Mouse (Mus musculus): Measurements from ENCODE around the gene Pgls. TPM values are rescaled to one million over a fixed set of nuclear protein-coding genes. Genes with fewer than 3 reads are reported as not detected.

Pgls gene
- total RNA-seq, 2 experiments from 2014 or later = 92.0 to 95.5 TPM

DNA sequence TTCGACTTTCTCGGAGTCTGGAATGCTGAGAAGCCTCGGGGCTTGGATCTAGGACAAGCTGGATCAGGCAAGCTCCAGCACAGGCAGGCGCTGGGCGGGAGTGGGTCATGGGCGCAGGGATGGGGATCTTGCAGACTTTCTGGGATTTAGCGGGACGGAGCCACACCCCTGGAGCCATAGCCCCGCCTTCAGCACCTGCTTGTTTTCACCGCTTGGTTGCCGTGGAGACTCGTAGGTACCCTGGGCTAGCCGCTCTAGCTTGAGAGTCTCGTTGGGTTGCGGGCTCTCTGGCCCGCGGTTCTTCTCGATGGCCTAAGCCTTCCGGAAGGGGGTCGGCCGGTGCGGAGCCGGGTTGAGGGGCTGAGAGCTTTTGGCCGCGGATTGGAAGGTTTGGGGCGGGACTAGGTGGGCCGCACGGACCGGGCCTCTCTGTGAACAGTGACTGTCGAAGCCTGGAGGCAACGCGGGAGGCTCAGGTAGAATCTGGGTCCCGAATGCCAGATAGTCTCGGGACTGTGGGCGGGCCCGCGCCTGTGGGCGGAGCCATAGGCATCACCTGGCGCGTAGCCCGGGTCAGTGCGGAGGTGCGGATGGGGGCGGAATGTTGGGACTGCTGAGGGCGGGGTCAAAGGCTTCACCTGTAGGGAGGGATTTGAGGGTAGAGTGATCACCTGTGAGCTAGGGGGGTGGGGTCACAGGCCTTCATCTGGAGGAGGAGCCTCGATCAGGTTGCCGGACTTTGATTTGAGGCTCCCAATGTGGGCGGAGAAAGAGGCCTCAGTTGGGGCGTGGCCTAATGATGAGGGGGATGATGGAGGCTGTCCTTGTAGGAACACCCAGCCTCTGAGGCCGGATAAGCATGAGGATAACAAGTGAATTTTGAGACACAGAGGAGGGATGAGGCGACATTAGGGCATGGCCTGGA is 22.3 kb upstream of the Pgls start:
- DNase-seq = peak; percentile 80

DNA sequence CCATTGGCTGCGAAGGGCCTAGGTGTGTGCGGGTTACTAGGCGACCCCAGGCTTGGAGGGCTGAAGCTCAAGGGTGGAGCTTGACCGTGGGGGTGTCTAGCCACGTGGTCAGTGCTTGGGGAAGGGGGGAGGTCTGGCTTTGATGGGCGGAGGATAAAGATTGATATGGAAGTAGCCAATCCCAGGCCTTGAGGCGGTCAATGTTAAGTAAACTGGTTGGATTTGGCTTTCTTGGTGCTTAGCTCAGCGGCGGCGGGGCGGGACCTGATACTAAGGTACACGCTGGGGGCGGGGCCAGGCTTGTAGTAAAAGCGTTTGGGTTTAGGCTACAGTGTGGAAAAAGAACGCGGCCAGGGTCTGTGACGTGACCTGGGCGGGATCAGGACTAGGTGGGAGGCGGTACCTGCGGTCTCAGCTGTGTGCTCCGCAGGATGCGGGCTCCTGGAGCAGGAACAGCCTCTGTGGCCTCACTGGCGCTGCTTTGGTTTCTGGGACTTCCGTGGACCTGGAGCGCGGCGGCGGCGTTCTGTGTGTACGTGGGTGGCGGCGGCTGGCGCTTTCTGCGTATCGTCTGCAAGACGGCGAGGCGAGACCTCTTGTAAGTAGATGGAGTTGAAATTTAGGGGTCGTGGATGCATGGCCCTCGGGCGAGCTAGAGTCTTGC is 21.6 kb upstream of the Pgls start:
- DNase-seq = peak; percentile 83

DNA sequence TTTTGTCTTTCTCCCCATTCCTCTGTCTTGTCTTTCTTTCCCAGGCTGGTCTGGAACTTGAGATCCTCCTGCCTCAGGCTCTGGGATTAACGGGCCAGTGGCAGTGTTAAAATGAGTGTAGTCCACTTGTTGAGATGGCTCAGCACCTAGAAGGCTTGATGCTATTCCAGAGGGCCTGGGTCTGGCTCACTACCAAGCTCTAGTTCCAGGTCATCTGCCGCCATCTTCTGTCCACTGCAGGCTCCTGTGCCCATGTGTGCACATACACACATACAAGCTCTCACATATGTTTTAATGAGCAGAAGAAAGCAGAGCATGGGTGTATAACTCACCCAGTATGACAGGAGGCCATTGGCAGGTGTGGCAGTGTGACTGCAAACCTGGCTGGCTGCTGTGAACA is 19.9 kb upstream of the Pgls start:
- peak; percentile 10 for DNase-seq

DNA sequence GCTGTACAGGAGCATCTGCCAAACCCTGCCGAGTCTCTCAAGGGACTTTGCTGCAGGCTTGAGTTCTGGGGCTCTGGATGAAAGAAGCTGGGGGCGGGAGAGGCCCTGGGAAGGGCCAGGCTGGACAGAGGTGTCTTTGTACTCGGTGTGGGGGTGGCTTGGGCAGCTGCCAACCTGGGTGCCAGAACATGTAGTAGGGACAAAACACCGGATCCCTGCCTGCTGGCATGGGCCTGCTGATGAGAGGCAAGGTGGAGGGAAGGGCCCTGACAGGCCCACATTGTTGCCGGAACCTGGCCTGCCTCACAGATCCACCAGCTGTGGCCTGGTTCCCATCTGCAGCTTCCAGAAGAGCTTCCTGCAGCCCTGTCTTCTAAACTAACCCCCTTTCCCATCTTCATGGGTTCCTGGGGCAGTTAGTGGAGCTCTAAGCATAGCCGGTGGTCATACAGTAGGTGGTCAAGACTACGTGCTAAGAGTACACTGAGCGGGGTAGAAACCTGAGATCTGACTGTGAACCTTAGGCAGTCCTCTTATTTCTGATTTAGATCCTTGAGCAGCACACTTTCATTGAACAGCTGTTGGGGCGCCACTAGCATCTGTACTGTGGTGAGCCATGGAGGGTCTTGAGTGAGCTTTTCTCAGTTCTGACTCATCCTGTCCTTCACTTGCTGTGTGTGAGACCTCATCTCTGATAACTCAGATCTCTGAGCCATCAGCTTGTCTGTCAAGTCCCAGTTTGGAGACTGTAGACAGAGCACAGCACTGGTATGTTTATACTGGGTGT is 18.9 kb upstream of the Pgls start:
- DNase-seq = peak; percentile 80

DNA sequence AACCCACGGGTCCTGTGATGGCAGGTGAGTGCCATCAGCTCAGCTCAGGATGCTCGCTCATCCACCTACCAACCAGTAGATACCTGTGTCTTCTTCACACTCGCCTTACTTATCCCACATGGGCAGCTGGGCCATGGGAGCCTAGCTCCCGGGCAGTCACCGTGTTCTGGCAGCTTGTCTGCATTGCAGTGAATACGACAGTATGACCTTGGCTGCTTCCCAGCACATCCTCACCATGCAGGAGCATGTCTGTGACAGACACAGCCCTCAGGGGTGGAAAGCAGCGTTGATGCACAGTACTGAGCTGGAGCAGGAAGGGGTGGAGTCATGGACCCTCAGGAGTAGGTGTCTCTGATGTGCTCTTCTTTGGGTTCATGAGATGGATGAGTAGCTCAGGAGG is 17.6 kb upstream of the Pgls start:
- DNase-seq = peak; percentile 37

DNA sequence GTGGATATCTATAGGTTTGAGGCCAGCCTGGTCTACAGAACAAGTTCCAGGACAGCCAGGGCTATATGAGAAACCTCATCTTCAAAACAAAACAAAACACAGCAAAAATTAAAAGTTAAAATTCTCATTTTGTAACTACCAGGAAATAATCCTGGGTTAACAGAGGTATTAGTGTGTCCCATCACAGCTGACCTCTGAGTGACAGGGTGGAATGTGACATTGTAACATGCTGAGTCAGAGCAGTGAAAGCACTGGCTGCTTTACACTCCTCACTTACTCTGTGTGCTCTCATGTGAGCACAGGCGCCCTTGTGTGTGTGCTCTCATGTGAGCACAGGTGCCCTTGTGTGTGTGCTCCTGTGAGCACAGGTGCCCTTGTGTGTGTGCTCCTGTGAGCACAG is 17.0 kb upstream of the Pgls start:
- no peak for DNase-seq

DNA sequence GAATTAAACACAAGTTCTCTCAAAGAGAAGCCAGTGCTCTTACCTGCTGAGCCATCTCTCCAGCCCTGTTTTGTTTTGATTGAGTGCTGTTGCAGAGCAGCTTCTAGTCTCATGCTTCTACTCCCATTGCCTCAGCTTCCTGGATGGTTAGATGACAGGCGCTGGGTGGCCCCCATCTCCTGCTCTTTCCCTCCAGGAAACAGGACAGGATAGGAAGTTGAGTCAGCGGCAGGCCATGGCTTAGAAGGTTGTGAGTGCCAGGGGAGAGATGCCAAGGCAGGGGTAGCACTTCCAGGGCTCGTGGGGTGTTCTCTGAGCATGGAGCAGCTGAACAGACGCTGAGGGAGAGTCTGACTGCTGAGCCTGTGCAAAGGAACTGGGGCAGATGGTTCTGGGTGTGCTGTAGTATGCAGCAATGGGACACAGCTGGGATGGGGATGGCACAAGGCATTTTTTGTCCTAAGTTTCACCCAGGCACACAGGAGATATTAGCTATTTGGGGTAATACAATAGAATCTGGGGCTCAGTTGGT is 14.1 kb upstream of the Pgls start:
- no peak for DNase-seq

DNA sequence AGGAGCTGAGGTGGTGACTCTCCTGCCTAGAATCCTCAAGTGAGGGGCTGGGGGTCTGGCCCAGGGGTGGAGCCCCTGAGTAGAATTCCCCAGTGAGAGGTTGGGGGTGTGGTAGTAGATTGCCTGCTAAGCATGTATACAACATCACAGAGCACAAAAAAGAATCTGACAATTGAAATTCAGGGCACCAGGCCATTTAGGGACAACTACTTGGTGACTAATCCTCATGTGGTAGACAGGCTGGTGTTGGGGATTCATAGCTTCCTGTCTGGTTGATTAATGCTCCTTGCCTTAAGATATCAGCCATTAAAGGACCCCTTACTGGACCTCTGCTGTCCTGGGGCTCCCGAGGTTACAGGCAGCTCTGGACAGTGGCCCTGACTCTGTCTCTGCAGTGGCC is 13.0 kb upstream of the Pgls start:
- DNase-seq = no peak

DNA sequence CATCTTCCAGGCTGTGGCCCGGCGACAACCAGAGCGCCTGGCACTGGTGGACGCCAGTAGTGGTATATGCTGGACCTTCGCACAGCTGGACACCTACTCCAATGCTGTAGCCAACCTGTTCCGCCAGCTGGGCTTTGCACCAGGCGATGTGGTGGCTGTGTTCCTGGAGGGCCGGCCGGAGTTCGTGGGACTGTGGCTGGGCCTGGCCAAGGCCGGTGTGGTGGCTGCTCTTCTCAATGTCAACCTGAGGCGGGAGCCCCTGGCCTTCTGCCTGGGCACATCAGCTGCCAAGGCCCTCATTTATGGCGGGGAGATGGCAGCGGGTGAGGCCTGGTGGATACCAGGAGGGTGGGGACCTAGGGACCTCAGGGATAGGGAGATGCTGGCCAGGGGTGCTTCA is 12.5 kb upstream of the Pgls start:
- peak; percentile 62 for DNase-seq

DNA sequence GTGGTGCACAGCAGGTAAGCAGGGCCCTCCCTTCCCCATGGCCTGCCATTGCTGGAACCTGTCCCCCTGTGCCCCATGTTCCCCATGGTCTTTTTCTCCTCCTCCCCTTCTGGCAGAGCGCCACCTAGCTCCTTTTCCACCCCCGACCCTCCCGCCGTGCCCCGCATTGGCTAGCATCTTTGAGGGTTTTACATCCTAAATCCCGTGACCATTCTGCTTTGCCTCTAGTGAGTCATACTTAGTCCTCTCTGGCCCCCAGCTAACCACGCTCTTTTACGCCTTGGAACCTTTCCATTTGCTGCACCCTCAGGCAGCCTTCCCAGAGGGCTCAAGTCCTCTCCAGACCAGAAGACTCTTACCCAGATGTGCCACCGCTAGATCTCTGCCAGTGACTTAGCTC is 11.8 kb upstream of the Pgls start:
- DNase-seq = no peak

DNA sequence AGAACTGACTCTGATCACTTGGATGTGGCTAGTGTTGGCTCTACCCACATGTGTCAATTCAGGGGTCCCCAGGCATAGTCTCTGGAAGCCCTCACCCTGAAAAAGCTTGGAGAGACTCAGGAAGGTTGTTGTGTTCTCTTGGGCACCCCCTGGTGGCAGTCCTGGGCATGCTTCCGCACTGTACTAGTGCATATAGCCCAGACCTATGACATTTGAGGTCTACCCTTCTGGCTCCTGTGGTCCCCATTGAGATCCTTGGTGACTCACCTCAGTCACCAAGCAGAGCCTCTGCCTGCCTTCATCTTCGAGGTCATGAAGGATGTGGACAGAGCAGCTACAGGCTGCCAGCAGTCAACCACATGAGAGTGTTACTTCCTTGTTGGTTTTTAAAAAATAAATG is 5.1 kb upstream of the Pgls start:
- peak; percentile 67 for DNase-seq

DNA sequence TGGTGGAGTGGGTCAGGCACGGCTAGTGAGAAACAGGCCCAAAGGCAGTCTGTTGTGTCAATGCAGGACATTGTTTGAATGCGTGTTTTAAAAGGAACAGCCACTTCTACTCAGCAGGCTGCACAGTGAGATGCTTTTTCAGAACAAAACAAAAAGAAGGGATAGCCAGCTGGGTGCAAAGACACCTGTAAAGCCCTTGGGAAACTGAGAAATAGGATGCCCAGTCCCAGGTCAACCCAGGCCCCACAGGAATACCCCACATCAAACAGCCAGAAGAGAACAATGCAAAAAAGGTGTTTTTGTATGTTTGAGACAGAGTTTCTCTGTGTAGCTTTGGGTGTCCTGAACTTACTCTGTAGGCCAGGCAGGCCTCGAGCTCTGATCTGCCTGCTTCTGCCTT is 3.2 kb upstream of the Pgls start:
- no peak for DNase-seq

DNA sequence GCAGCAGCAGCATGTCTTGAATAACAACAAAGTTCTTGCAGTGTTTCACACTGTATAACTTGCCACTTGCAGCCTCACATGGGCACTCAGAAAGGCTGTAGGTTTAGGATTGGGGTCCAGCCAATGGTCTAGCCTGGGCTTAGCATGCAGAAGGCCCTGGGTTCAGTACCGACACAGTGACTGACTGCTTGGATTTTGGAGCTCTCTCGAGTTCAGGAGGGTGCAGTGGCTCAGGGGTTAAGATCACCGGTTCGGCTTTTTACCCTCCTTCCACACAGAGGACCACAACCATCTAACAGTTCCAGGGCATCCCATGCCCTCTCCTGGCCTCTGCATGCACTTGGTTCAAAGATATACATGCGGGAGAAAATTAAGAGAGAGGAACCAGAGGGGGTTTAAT is 959 bp upstream of the Pgls start:
- DNase-seq = no peak

DNA sequence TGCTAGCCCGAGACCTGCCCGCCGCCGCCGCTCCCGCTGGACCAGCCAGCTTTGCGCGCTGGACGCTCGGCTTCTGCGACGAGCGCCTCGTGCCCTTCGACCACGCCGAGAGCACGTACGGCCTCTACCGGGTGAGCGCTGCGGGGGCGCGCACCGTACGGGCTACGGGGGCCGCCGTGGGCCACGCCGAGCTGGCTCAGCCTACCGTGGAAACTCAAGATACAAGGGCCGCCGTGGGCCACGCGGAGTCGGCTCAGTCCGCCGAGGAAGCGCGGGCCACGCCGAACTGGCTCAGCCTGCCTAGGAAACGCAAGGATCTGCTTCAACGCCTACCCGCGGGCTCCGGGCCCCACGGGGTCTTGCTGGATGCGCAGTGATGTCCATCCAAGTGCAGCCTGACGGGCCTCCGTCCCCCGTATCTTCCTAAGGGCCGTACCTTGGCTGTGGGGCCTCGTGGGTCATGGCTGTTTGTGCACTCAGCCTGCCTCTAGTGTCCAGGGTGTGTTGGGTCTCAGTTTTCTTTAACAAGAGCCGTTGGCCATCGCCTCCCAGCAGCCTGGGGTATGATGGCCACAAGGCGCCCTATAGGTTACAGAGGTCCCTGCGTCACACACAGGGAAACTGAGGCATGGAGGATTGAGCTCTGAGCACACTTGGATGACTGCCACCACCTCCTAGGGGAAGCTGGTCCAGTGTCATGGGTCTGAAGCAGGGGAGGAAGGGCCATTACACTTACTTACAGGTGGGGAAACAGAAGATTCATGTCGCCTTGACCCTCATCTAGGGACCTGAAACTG is 596 bp downstream of the Pgls start:
- peak; percentile 77 for DNase-seq

DNA sequence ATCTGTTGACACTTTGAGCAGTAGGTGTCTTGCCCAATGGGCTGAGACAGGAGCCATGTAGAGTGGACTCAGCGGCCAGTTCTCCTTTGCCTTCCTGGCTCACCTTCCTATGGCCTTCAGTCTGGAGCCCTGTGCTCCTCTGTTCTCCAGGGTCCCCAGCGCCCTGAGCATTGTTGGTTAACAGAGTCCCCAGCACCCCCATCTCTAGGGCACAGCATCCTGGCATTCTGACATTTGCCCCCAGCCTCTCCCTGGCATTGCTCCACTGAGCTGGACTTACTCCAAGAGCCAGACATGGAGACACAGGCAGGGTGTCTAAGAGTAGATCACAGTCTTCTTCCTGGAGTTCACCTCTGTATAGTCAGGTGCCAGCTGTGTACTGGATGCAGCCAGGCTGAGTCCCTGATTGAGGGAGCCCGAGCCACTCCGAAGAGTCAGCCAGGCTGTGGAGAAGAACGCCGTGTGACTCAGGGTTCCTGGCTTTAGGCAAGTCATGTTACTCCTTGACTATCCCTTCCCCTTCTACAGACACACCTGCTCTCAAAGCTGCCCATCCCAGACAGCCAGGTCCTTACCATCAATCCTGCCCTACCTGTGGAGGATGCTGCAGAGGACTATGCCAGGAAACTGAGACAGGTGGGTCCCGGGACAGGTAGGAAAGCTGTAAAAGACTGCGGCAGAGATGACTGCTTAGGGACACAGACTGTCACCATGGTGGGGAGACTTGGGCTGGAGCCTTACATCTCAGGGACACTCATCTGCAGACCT is 1.8 kb downstream of the Pgls start:
- no peak for DNase-seq

DNA sequence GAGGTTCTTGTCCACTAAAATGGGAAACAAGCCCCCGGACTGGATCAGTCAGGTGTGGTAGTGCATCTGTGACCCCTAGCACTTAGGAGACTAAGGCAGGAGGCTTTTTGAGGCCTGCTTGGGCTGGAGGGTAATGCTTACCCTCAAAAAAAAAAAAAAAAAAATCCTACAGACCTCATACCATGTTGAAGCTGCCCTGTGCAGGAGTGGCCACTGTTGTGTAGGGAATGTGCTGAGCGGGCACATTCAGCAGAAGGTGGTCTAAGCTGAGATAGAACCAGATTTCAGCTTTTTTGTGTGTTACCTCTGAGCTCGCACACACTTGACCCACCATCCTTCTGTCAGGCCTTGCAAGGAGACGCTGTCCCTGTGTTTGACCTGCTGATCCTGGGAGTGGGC is 2.3 kb downstream of the Pgls start:
- DNase-seq = no peak

DNA sequence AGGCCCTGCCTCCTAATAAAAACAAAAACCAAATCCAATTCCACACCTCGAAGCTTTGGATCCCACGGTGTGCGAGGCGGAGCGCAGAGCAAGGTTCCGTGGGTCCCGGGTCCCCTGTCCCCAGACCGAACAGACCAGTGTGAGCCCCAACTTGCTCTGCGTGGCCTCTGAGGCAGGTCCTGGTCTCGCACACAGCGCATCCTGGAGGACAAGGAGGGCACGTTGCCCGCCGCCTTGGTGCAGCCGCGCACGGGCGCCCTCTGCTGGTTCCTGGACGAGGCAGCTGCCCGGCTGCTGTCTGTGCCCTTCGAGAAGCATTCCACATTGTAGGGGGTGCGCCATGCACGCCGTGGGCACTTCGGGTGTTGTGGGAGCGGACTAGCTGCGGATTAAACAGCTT is 3.9 kb downstream of the Pgls start:
- peak; percentile 95 for DNase-seq

DNA sequence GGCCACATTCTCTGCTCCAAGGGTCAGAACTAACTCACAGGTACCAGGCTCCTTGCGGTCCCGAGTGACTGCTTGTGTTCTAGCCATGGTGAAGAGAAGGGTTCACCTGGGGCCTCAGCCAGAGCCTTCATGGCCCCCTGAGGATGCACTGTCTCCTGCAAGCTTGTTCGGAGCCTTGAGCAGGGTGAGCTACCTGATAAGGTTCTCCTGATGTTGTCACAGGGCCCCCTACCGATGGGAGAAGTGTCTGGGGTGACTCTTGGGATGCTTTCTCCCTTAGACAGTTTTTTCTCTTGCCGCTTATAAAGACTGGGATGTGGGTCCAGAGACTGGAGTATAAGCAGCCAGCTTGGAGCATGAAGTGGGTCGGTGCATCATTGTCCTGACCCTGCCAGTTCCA is 4.4 kb downstream of the Pgls start:
- no peak for DNase-seq

DNA sequence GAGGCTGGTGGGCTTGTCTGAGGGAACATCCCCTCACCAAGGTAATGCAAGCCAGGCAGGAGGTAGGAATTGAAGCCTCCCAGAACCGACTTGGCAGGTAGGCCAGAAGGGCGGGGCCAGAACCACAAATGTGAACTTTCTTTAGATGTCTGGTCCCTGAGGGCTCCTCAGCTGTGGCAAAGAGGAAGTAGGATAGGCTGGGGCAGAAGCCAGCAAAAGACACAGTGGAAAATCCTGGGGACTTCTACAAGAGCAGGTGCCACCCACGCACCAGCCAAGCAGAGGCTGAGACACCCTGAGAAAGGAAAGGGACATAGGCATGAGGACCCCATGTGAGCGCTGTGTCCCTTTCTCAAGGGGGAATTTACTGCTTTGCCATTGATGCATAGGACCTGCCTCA is 4.8 kb downstream of the Pgls start:
- DNase-seq = no peak

DNA sequence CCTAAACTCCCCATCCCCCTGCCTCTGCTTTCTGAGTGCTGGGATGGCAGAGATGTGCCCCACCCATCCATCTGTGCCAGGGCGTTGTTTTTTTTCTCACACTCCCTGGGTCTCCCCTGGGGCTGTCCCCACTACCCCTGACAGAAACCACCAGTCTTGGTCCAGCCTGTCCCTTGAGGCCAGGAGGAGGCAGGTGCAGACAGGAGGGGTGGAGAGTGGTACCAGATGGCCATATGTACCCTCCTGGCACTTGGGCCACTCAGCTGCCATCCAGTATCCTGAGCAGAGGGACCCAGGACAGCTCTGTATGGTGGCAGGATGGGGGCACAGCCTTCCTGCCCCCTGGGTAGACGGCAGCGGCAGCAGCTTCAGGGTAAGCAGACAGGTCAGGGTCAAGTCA is 5.5 kb downstream of the Pgls start, which contains the start of gene Fam129c:
Gene Fam129c (plus strand): TSS at position 198 of the 400 bp plus-strand sequence.
- DNase-seq = no peak

DNA sequence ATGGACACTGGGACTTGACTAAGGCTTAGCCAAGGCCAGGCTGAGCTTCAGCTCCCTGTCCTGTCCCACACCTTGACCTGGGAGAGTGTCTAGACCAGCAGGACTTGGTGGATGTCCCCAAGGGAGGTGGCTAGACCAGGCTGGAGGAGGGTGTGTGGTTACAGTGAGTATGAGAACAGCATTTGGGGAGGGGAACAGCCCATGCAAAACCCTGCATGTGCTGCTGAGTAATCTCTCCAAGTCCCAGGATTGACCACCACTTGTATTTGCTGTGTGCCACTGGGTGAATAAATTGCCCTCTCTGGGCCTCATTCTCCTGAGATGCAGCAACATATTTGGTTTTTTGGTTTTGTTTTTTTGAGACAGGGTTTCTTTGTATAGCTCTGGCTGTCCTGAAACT is 6.4 kb downstream of the Pgls start:
- DNase-seq = no peak
